Mouse (Mus musculus) testis, adult 2 months (tissue): ENCODE measurements at regions not wholly inside any gene's neighbourhood (a gene's known extent, or its start where the extent isn't known, plus 50 kb on each side); places are given as distances from the start of the nearest gene placed in this dataset.

ENCODE experiments used
- CTCF ChIP-seq: fragments of 200-500 bp; IDR thresholded peaks from 2 replicates; pipeline ENCODE4 v1.5.1; 2012; ENCODE audit warnings: low read depth, mild to moderate bottlenecking, inconsistent platforms, low read length, moderate library complexity; ENCODE audit not compliant: control insufficient read depth, insufficient read depth, insufficient replicate concordance
- POLR2A ChIP-seq: fragments of 200-500 bp; IDR thresholded peaks from 2 replicates; pipeline ENCODE4 v1.6.1; 2012; ENCODE audit warnings: low read depth, mild to moderate bottlenecking, inconsistent platforms, low read length, moderate library complexity; ENCODE audit not compliant: control insufficient read depth

DNA sequence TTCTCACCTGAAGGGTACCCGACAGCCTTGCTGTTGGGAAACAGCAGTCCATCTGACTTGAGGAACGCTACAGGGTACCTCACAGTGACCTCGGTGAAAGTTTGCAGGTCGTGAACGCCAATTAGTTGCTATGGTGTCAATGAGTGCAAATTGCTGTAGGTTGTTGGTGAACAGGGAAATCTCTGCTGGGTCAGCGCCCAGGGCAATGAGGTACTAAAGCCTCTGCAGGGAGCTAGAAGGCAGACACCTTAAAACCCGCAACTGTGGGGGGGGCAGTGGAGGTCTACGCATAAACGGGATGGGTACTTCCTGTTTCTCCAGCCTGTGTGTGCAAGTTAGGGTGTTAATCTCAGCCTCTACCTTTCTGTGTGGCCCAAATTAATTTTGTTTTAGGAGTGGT lies 156.3 kb upstream of the Adgrl2 start:
- no peak for TF ChIP-seq CTCF
- no peak for TF ChIP-seq POLR2A
